ENCODE assay signal across 8 mouse cellular contexts in genomic region chr6:4600085-4600657, GRCm38 (mm10). TPM values are rescaled to one million over a fixed set of nuclear protein-coding genes. Genes with fewer than 3 reads are reported as not detected.
DNase-seq lines count a peak whose midpoint lies in the region; ATAC-seq lines count a peak whose summit lies in the region.

No protein-coding gene starts in this region.

- intact Hi-C loops in left cerebral cortex, postnatal 25 days (cut with DNase I), result loop anchor here (2.0 to 5.0 kb wide), 2 partner anchors 147 to 302 kb away; partner anchors contain the start of genes Peg10, Ppp1r9a and Sgce

- H3K36me3 ChIP-seq in lung, embryonic 15.5 days, result no peaks in the 10 kb centered on the region
- H3K36me3 ChIP-seq in embryonic facial prominence, embryonic 13.5 days, result no peaks in the 10 kb centered on the region
- H3K36me3 ChIP-seq in limb, embryonic 10.5 days, result no peaks in the 10 kb centered on the region
- no peaks in the 10 kb centered on the region for H3K36me3 ChIP-seq in neural tube, embryonic 15.5 days

- peak overlapping the region; percentile 99 for H3K9ac ChIP-seq in lung, embryonic 15.5 days
- peak overlapping the region; percentile 98 for H3K9ac ChIP-seq in embryonic facial prominence, embryonic 13.5 days
- H3K9ac ChIP-seq in neural tube, embryonic 15.5 days (replicated peaks), result peak overlapping the region; percentile 88

- H3K4me2 ChIP-seq in lung, embryonic 15.5 days, result peak overlapping the region; percentile 82
- H3K4me2 ChIP-seq in embryonic facial prominence, embryonic 13.5 days, result peak overlapping the region; percentile 90
- H3K4me2 ChIP-seq in neural tube, embryonic 15.5 days, result peak overlapping the region; percentile 92

- no peak for DNase-seq in lung, postnatal 25 days (ENCODE audit: low spot score)
- no peak for DNase-seq in limb, embryonic 10.5 days (ENCODE audit: low spot score)
- no peak for DNase-seq in testis, postnatal 14 days (ENCODE audit: low spot score)
- no peak for DNase-seq in frontal cortex, postnatal 14 days (ENCODE audit: low spot score in 2 of 2)
- no peak for DNase-seq in left cerebral cortex, postnatal 25 days (ENCODE audit: low spot score in 2 of 2)

- peak overlapping the region; percentile 92 for H3K27ac ChIP-seq in lung, embryonic 15.5 days
- peak overlapping the region; percentile 97 for H3K27ac ChIP-seq in embryonic facial prominence, embryonic 13.5 days
- H3K27ac ChIP-seq in limb, embryonic 10.5 days, result peak overlapping the region; percentile 99
- peak overlapping the region; percentile 96 for H3K27ac ChIP-seq in neural tube, embryonic 15.5 days (replicated peaks)

- ATAC-seq in lung, embryonic 15.5 days (ENCODE audit: borderline replicate concordance, extremely low read depth, low FRiP score, low TSS enrichment), result peak; percentile 20; the same call in 1 of the 2 replicates
- ATAC-seq in embryonic facial prominence, embryonic 13.5 days (ENCODE audit: insufficient number of reproducible peaks, insufficient read depth, low FRiP score, low TSS enrichment, low read depth), result peak; percentile 27; the same call in 1 of the 2 replicates
- ATAC-seq in neural tube, embryonic 15.5 days (ENCODE audit: low FRiP score), result peak; percentile 19

- 22% methylated on average over 7 of the region's 7 CpGs for WGBS in lung, embryonic 15.5 days
- WGBS in embryonic facial prominence, embryonic 13.5 days, result 16% methylated on average over 7 of the region's 7 CpGs
- WGBS in limb, embryonic 10.5 days, result 23% methylated on average over 7 of the region's 7 CpGs
- 31% methylated on average over 7 of the region's 7 CpGs for whole genome bisulfite sequencing in neural tube, embryonic 15.5 days

- peak overlapping the region; percentile 87 for H3K4me3 ChIP-seq in lung, embryonic 15.5 days
- peak overlapping the region; percentile 75 for H3K4me3 ChIP-seq in embryonic facial prominence, embryonic 13.5 days
- peak overlapping the region; percentile 84 for H3K4me3 ChIP-seq in limb, embryonic 10.5 days
- H3K4me3 ChIP-seq in neural tube, embryonic 15.5 days (replicated peaks), result peak overlapping the region; percentile 73

- peaks cover 27% of the 10 kb centered on the region for H3K4me1 ChIP-seq in lung, embryonic 15.5 days
- peaks cover 19% of the 10 kb centered on the region for H3K4me1 ChIP-seq in embryonic facial prominence, embryonic 13.5 days
- peaks cover 61% of the 10 kb centered on the region for H3K4me1 ChIP-seq in limb, embryonic 10.5 days
- H3K4me1 ChIP-seq in neural tube, embryonic 15.5 days, result peaks cover 24% of the 10 kb centered on the region

- H3K9me3 ChIP-seq in lung, embryonic 15.5 days, result no peaks in the 10 kb centered on the region
- H3K9me3 ChIP-seq in embryonic facial prominence, embryonic 13.5 days, result no peaks in the 10 kb centered on the region
- no peaks in the 10 kb centered on the region for H3K9me3 ChIP-seq in limb, embryonic 10.5 days (replicated peaks)
- H3K9me3 ChIP-seq in neural tube, embryonic 15.5 days (replicated peaks), result no peaks in the 10 kb centered on the region

- no peaks in the 10 kb centered on the region for H3K27me3 ChIP-seq in lung, embryonic 15.5 days
- no peaks in the 10 kb centered on the region for H3K27me3 ChIP-seq in embryonic facial prominence, embryonic 13.5 days
- no peaks in the 10 kb centered on the region for H3K27me3 ChIP-seq in limb, embryonic 10.5 days (ENCODE audit: low read depth, poor library complexity, severe bottlenecking)
- H3K27me3 ChIP-seq in neural tube, embryonic 15.5 days (replicated peaks), result no peaks in the 10 kb centered on the region

RNA-seq across cellular contexts. Expression of gene Casd1, which starts 0.5 kb away (rescaled TPM):
- polyA plus RNA-seq in lung, embryonic 15.5 days (2015; fragmentation: Nextera tagmentation; extraction: Ambion mirVana), result 32.4 and 34.3 TPM in 2 replicates
- 36.4 and 37.4 TPM in 2 replicates for polyA plus RNA-seq in embryonic facial prominence, embryonic 13.5 days (2015; fragmentation: Nextera tagmentation; extraction: Ambion mirVana)
- polyA plus RNA-seq in limb, embryonic 10.5 days (2016; fragmentation: Nextera tagmentation; extraction: Ambion mirVana), result 84.3 and 89.6 TPM in 2 replicates
- 39.3 and 43.3 TPM in 2 replicates for polyA plus RNA-seq in neural tube, embryonic 15.5 days (2015; fragmentation: Nextera tagmentation; extraction: Ambion mirVana)
- total RNA-seq in left cerebral cortex, postnatal 25 days (2021), result 10 to 100 TPM; 50.7 to 53.1 TPM
